Mouse (Mus musculus) lung, adult 2 months (tissue): ENCODE data around the gene Gstm4.

Experiments used
- CTCF ChIP-seq: fragments of 200-500 bp; IDR thresholded peaks from 2 replicates; pipeline ENCODE4 v1.5.1; 2011; ENCODE audit warnings: mild to moderate bottlenecking, low read length, control low read depth; ENCODE audit not compliant: insufficient read depth
- POLR2A ChIP-seq: fragments of 200-500 bp; IDR thresholded peaks from 2 replicates; pipeline ENCODE4 v1.6.1; 2011; ENCODE audit warnings: low read depth, mild to moderate bottlenecking, control low read depth, low read length, borderline replicate concordance; ENCODE audit errors: extremely low read depth

GRCm38 (mm10) chr3:108083904-108084407 is 39.3 kb upstream of the Gstm4 start:
- TF ChIP-seq POLR2A (no peak), CTCF (no peak)
